Mouse (Mus musculus): ENCODE measurements at regions not wholly inside any gene's neighbourhood (a gene's known extent, or its start where the extent isn't known, plus 50 kb on each side); places are given as distances from the start of the nearest gene placed in this dataset.

DNA sequence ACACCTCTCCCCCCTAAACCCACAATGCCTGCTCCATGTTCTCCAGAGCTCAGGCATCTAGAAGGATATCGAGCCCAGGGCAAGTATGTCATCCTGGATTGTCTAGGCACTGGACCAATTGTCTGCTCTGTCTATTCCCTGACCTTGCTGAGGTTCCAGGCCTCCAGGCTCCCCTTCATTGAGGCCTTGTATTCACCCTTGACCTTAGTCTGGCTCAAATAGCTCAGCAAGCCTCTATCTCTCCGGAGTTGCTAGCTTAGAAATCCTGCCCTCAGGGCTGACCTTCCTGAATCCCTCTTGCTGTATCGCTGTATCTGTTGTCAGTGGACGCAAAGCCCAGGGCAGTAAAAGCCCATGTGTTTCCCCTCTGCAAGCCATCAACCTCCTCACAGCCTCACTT is 85.0 kb downstream of the Dll1 start:
- Histone ChIP-seq H3K4me3 (replicated peaks in 1 of 3; ENCODE audit: low read depth in 2 of 3, low read length in 2 of 3, poor library complexity in 1 of 3) (no peak overlapping the region), H3K36me3 (replicated peaks in 1 of 2; ENCODE audit: control insufficient read depth in 1 of 2, insufficient read depth in 1 of 2, low read length in 1 of 2) (no peaks in the 10 kb centered on the region), H3K4me2 (ENCODE audit: insufficient read depth, low read depth, poor library complexity, severe bottlenecking) (no peak overlapping the region), H3K79me2 (replicated peaks; ENCODE audit: control insufficient read depth, extremely low read depth, insufficient read depth, poor library complexity, severe bottlenecking) (no peaks in the 10 kb centered on the region), H3K27me3 (replicated peaks) (no peaks in the 10 kb centered on the region), H3K27ac (ENCODE audit: insufficient read depth, low read depth) (no peak overlapping the region), H3K9ac (ENCODE audit: insufficient read depth, low read depth) (no peak overlapping the region), H3K4me1 (ENCODE audit: control insufficient read depth in 1 of 2, insufficient read depth in 2 of 2) (peaks cover 0 to 16% of the 10 kb centered on the region in 2 experiments; a peak in 2 of 4 replicates), H3K9me3 (replicated peaks; ENCODE audit: low read length) (no peaks in the 10 kb centered on the region)
- TF ChIP-seq BHLHE40 (IDR thresholded peaks at IDR 0.05; ENCODE audit: low read depth, low read length) (no peak), USF2 (conservative IDR thresholded peaks at IDR 0.05; ENCODE audit: low read depth, low read length) (no peak), UBTF (IDR thresholded peaks at IDR 0.05; ENCODE audit: low read depth, low read length) (no peak), MAZ (IDR thresholded peaks at IDR 0.05; ENCODE audit: low read depth, low read length) (no peak), TBP (conservative IDR thresholded peaks at IDR 0.05; ENCODE audit: low read depth, low read length) (no peak), ETS1 (conservative IDR thresholded peaks at IDR 0.05; ENCODE audit: low read depth, low read length) (no peak), RCOR1 (conservative IDR thresholded peaks at IDR 0.05; ENCODE audit: low read depth, low read length) (no peak), CTCF (conservative IDR thresholded peaks at IDR 0.05 in 1 of 2, IDR thresholded peaks at IDR 0.05 in 1 of 2; ENCODE audit: low read depth in 2 of 2, low read length in 2 of 2) (no peak)
- dilution Hi-C loops (cut with MboI; ENCODE audit: extremely low pct_ligation_motif_present, extremely low pct_unique_long_range_greater_than_20kb, low sequenced_read_pairs), result no loop called here
- in situ Hi-C loops (cut with MboI; ENCODE audit: low pct_ligation_motif_present, low pct_unique_long_range_greater_than_20kb, low sequenced_read_pairs), result no loop called here
- no peak for DNase-seq (ENCODE audit: extremely low read depth)

DNA sequence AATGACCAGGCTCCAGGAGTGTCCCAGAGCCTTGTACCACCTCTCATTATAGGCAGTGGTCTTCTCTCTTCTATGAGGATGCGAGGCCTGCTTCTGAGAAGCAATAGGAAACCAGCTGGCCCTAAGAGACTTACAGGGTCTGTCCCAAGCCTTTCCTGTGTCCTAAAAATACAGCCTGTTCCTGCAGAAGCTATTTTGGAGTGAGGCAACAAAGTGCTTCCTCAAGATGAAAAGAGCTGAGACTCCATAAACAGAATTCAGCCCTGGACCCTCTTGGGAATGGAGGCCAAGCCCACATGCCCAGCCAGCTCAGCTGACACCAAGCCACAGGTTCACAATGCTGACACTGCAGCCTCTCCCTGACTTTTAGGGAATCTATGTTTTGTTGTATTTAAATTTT is 86.3 kb downstream of the Dll1 start:
- Histone ChIP-seq H3K4me1 (ENCODE audit: control insufficient read depth in 1 of 2, insufficient read depth in 2 of 2) (peaks cover 0 to 16% of the 10 kb centered on the region in 2 experiments; a peak in 2 of 4 replicates), H3K27ac (ENCODE audit: insufficient read depth, low read depth) (no peak overlapping the region), H3K4me2 (ENCODE audit: insufficient read depth, low read depth, poor library complexity, severe bottlenecking) (no peak overlapping the region), H3K4me3 (replicated peaks in 1 of 3; ENCODE audit: low read depth in 2 of 3, low read length in 2 of 3, poor library complexity in 1 of 3) (no peak overlapping the region), H3K27me3 (replicated peaks) (no peaks in the 10 kb centered on the region), H3K9me3 (replicated peaks; ENCODE audit: low read length) (no peaks in the 10 kb centered on the region), H3K9ac (ENCODE audit: insufficient read depth, low read depth) (no peak overlapping the region), H3K36me3 (replicated peaks in 1 of 2; ENCODE audit: control insufficient read depth in 1 of 2, insufficient read depth in 1 of 2, low read length in 1 of 2) (no peaks in the 10 kb centered on the region), H3K79me2 (replicated peaks; ENCODE audit: control insufficient read depth, extremely low read depth, insufficient read depth, poor library complexity, severe bottlenecking) (no peaks in the 10 kb centered on the region)
- dilution Hi-C loops (cut with MboI; ENCODE audit: extremely low pct_ligation_motif_present, extremely low pct_unique_long_range_greater_than_20kb, low sequenced_read_pairs) (no loop called here), in situ Hi-C loops (cut with MboI; ENCODE audit: low pct_ligation_motif_present, low pct_unique_long_range_greater_than_20kb, low sequenced_read_pairs) (no loop called here)
- no peak for DNase-seq (ENCODE audit: extremely low read depth)
- TF ChIP-seq MAZ (IDR thresholded peaks at IDR 0.05; ENCODE audit: low read depth, low read length) (no peak), ZKSCAN1 (IDR thresholded peaks at IDR 0.05; ENCODE audit: borderline replicate concordance, low read depth, low read length) (no peak), CHD1 (IDR thresholded peaks at IDR 0.05; ENCODE audit: low read depth, low read length) (no peak), JUND (conservative IDR thresholded peaks at IDR 0.05; ENCODE audit: low read depth, low read length) (no peak)

GRCm38 (mm10) chr17:15289062-15289461 is 87.6 kb downstream of the Dll1 start:
- in situ Hi-C loops (cut with MboI; ENCODE audit: low pct_ligation_motif_present, low pct_unique_long_range_greater_than_20kb, low sequenced_read_pairs), result no loop called here
- H3K9ac ChIP-seq (ENCODE audit: insufficient read depth, low read depth), result no peak overlapping the region
- dilution Hi-C loops (cut with MboI; ENCODE audit: extremely low pct_ligation_motif_present, extremely low pct_unique_long_range_greater_than_20kb, low sequenced_read_pairs), result no loop called here

More at GRCm38 (mm10) chr17:15289062-15289461, 87.6 kb downstream of the Dll1 start:
- Histone ChIP-seq H3K27ac (ENCODE audit: insufficient read depth, low read depth) (no peak overlapping the region), H3K4me1 (ENCODE audit: control insufficient read depth in 1 of 2, insufficient read depth in 2 of 2) (peaks cover 0 to 16% of the 10 kb centered on the region in 2 experiments; a peak in 2 of 4 replicates), H3K79me2 (replicated peaks; ENCODE audit: control insufficient read depth, extremely low read depth, insufficient read depth, poor library complexity, severe bottlenecking) (no peaks in the 10 kb centered on the region), H3K4me2 (ENCODE audit: insufficient read depth, low read depth, poor library complexity, severe bottlenecking) (no peak overlapping the region), H3K4me3 (replicated peaks in 1 of 3; ENCODE audit: low read depth in 2 of 3, low read length in 2 of 3, poor library complexity in 1 of 3) (no peak overlapping the region), H3K27me3 (replicated peaks) (no peaks in the 10 kb centered on the region), H3K9me3 (replicated peaks; ENCODE audit: low read length) (no peaks in the 10 kb centered on the region), H3K36me3 (replicated peaks in 1 of 2; ENCODE audit: control insufficient read depth in 1 of 2, insufficient read depth in 1 of 2, low read length in 1 of 2) (no peaks in the 10 kb centered on the region)
- DNase-seq (ENCODE audit: extremely low read depth), result no peak
- TF ChIP-seq ZKSCAN1 (IDR thresholded peaks at IDR 0.05; ENCODE audit: borderline replicate concordance, low read depth, low read length) (no peak), EP300 (IDR thresholded peaks at IDR 0.05; ENCODE audit: low read length) (no peak), USF1 (IDR thresholded peaks at IDR 0.05; ENCODE audit: low read depth, low read length) (no peak), POLR2A (IDR thresholded peaks at IDR 0.05; ENCODE audit: low read depth, low read length) (no peak), BHLHE40 (IDR thresholded peaks at IDR 0.05; ENCODE audit: low read depth, low read length) (no peak), CTCF (conservative IDR thresholded peaks at IDR 0.05 in 1 of 2, IDR thresholded peaks at IDR 0.05 in 1 of 2; ENCODE audit: low read depth in 2 of 2, low read length in 2 of 2) (0 out of 4 replicates have a peak, but pooled peaks of 1 of the 2 experiments have one; percentile 11)

Data from CH12.LX (cell line).